Mouse (Mus musculus): Measurements from ENCODE around the gene Kctd21. TPM values are rescaled to one million over a fixed set of nuclear protein-coding genes. Genes with fewer than 3 reads are reported as not detected.

Gene Kctd21
- total and polyA plus RNA-seq, 3 experiments, result 0.19 to 0.81 (median 0.46) TPM

GRCm38 (mm10) chr7:97327376-97327775 is 4.8 kb upstream of the Kctd21 start:
- Histone ChIP-seq H3K4me3 (replicated peaks in 1 of 3; ENCODE audit: low read depth in 2 of 3, low read length in 2 of 3, poor library complexity in 1 of 3) (no peak overlapping the region), H3K4me1 (ENCODE audit: control insufficient read depth in 1 of 2, insufficient read depth in 2 of 2) (peaks cover 0 to 11% of the 10 kb centered on the region in 2 experiments; a peak in 2 of 4 replicates), H3K9ac (ENCODE audit: insufficient read depth, low read depth) (no peak overlapping the region), H3K79me2 (replicated peaks; ENCODE audit: control insufficient read depth, extremely low read depth, insufficient read depth, poor library complexity, severe bottlenecking) (no peaks in the 10 kb centered on the region), H3K36me3 (replicated peaks in 1 of 2; ENCODE audit: control insufficient read depth in 1 of 2, insufficient read depth in 1 of 2, low read length in 1 of 2) (peaks cover 0 to 21% of the 10 kb centered on the region in 2 experiments), H3K9me3 (replicated peaks; ENCODE audit: low read length) (no peaks in the 10 kb centered on the region), H3K27me3 (replicated peaks) (no peaks in the 10 kb centered on the region), H3K4me2 (ENCODE audit: insufficient read depth, low read depth, poor library complexity, severe bottlenecking) (no peak overlapping the region), H3K27ac (ENCODE audit: insufficient read depth, low read depth) (no peak overlapping the region)
- TF ChIP-seq ZNF384 (IDR thresholded peaks at IDR 0.05; ENCODE audit: low read depth, low read length), result no peak
- no peak for TF ChIP-seq MAFK (IDR thresholded peaks at IDR 0.05; ENCODE audit: insufficient replicate concordance, low read length)
- TF ChIP-seq ZKSCAN1 (IDR thresholded peaks at IDR 0.05; ENCODE audit: borderline replicate concordance, low read depth, low read length), result 0 out of 2 replicates have a peak, but pooled peaks have one; percentile 11
- TF ChIP-seq KAT2A (IDR thresholded peaks at IDR 0.05; ENCODE audit: insufficient replicate concordance, low read length), result no peak
- TF ChIP-seq MXI1 (IDR thresholded peaks at IDR 0.05; ENCODE audit: low read depth, low read length), result no peak
- TF ChIP-seq PAX5 (IDR thresholded peaks at IDR 0.05; ENCODE audit: low read length), result no peak
- TF ChIP-seq ETS1 (conservative IDR thresholded peaks at IDR 0.05; ENCODE audit: low read depth, low read length), result no peak
- no peak for DNase-seq (ENCODE audit: extremely low read depth)
- dilution Hi-C loops (cut with MboI; ENCODE audit: extremely low pct_ligation_motif_present, extremely low pct_unique_long_range_greater_than_20kb, low sequenced_read_pairs), result no loop called here
- in situ Hi-C loops (cut with MboI; ENCODE audit: low pct_ligation_motif_present, low pct_unique_long_range_greater_than_20kb, low sequenced_read_pairs), result no loop called here

- H3K4me1 ChIP-seq (ENCODE audit: control insufficient read depth in 1 of 2, insufficient read depth in 2 of 2), result peaks cover 6 to 19% of the 10 kb centered on the region in 2 experiments
- H3K9me3 ChIP-seq (replicated peaks; ENCODE audit: low read length), result no peaks in the 10 kb centered on the region
- no peak overlapping the region for H3K27ac ChIP-seq (ENCODE audit: insufficient read depth, low read depth)
- TF ChIP-seq SIN3A (IDR thresholded peaks at IDR 0.05; ENCODE audit: low read length) (no peak), UBTF (IDR thresholded peaks at IDR 0.05; ENCODE audit: low read depth, low read length) (no peak), MAFK (IDR thresholded peaks at IDR 0.05; ENCODE audit: insufficient replicate concordance, low read length) (no peak), MYC (IDR thresholded peaks at IDR 0.05; ENCODE audit: low read depth, low read length) (no peak), E2F4 (IDR thresholded peaks at IDR 0.05; ENCODE audit: insufficient replicate concordance, low read depth, low read length) (no peak), POLR2A (IDR thresholded peaks at IDR 0.05; ENCODE audit: low read depth, low read length) (no peak)
- DNase-seq (ENCODE audit: extremely low read depth), result no peak
- no peaks in the 10 kb centered on the region for H3K79me2 ChIP-seq (replicated peaks; ENCODE audit: control insufficient read depth, extremely low read depth, insufficient read depth, poor library complexity, severe bottlenecking)
- no peaks in the 10 kb centered on the region for H3K27me3 ChIP-seq (replicated peaks)
- peaks cover 0 to 16% of the 10 kb centered on the region in 2 experiments for H3K36me3 ChIP-seq (replicated peaks in 1 of 2; ENCODE audit: control insufficient read depth in 1 of 2, insufficient read depth in 1 of 2, low read length in 1 of 2)
- dilution Hi-C loops (cut with MboI; ENCODE audit: extremely low pct_ligation_motif_present, extremely low pct_unique_long_range_greater_than_20kb, low sequenced_read_pairs), result no loop called here
- no peak overlapping the region for H3K9ac ChIP-seq (ENCODE audit: insufficient read depth, low read depth)
- in situ Hi-C loops (cut with MboI; ENCODE audit: low pct_ligation_motif_present, low pct_unique_long_range_greater_than_20kb, low sequenced_read_pairs), result no loop called here
- no peak overlapping the region for H3K4me2 ChIP-seq (ENCODE audit: insufficient read depth, low read depth, poor library complexity, severe bottlenecking)
- no peak overlapping the region for H3K4me3 ChIP-seq (replicated peaks in 1 of 3; ENCODE audit: low read depth in 2 of 3, low read length in 2 of 3, poor library complexity in 1 of 3)
Observed at GRCm38 (mm10) chr7:97328891-97329588, 3.1 kb upstream of the Kctd21 start.

GRCm38 (mm10) chr7:97329676-97330075 is 2.5 kb upstream of the Kctd21 start:
- dilution Hi-C loops (cut with MboI; ENCODE audit: extremely low pct_ligation_motif_present, extremely low pct_unique_long_range_greater_than_20kb, low sequenced_read_pairs), result no loop called here
- H3K27me3 ChIP-seq (replicated peaks), result no peaks in the 10 kb centered on the region
- in situ Hi-C loops (cut with MboI; ENCODE audit: low pct_ligation_motif_present, low pct_unique_long_range_greater_than_20kb, low sequenced_read_pairs), result no loop called here

More at GRCm38 (mm10) chr7:97329676-97330075, 2.5 kb upstream of the Kctd21 start:
- H3K4me2 ChIP-seq (ENCODE audit: insufficient read depth, low read depth, poor library complexity, severe bottlenecking), result no peak overlapping the region
- peaks cover 0 to 10% of the 10 kb centered on the region in 2 experiments for H3K36me3 ChIP-seq (replicated peaks in 1 of 2; ENCODE audit: control insufficient read depth in 1 of 2, insufficient read depth in 1 of 2, low read length in 1 of 2)
- no peak overlapping the region for H3K4me3 ChIP-seq (replicated peaks in 1 of 3; ENCODE audit: low read depth in 2 of 3, low read length in 2 of 3, poor library complexity in 1 of 3)
- H3K9me3 ChIP-seq (replicated peaks; ENCODE audit: low read length), result no peaks in the 10 kb centered on the region
- peaks cover 6 to 19% of the 10 kb centered on the region in 2 experiments for H3K4me1 ChIP-seq (ENCODE audit: control insufficient read depth in 1 of 2, insufficient read depth in 2 of 2)
- no peak for DNase-seq (ENCODE audit: extremely low read depth)
- H3K27ac ChIP-seq (ENCODE audit: insufficient read depth, low read depth), result no peak overlapping the region
- no peak for TF ChIP-seq JUN (IDR thresholded peaks at IDR 0.05; ENCODE audit: insufficient read depth, low read depth, low read length)
- H3K79me2 ChIP-seq (replicated peaks; ENCODE audit: control insufficient read depth, extremely low read depth, insufficient read depth, poor library complexity, severe bottlenecking), result no peaks in the 10 kb centered on the region
- H3K9ac ChIP-seq (ENCODE audit: insufficient read depth, low read depth), result no peak overlapping the region
